Mouse (Mus musculus): ENCODE measurements around the gene Olig2. TPM values are rescaled to one million over a fixed set of nuclear protein-coding genes. Genes with fewer than 3 reads are reported as not detected.

Gene Olig2
- polyA plus RNA-seq, 1 experiment from 2014 or later, result not detected

DNA sequence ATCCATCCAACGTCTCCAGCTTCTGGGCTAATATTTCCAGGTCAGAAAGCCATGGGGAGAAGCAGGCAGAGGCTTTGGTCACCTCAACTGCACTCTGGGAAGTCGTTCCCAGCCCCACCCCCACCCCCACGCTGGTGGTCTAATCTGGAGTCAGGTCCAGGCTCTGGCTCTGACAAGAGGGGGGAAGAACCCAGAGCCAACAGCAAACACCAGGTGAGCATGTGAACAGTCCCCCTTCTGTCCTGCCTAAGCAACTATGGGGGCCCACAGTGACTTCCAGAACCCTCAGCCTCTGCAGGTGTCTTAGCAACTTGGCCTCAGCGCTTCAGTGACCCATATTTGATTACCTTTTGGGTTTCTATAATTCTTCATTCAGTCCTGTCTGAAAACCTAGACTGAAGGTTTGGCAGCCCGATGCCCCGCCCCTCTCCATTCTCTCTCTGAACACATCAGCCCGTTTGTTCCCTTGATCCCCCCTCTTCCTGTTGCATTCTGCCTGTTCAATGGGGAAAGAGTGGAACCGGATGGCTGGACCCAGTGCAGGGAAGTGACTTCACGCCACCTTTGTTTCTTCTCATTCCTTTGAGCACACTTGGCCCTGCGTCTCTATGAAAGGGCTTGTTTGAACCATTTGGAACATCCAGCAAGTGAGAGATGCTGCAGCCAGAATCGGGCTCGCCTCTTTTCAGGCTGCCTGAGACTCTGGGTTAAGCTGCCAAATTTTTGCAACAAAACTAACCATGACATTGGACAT is 37.4 kb downstream of the Olig2 start:
- Histone ChIP-seq H3K4me3 (replicated peaks) (no peak overlapping the region), H3K9me3 (no peaks in the 10 kb centered on the region), H3K27me3 (replicated peaks) (peaks cover 45% of the 10 kb centered on the region), H3K4me1 (replicated peaks) (no peaks in the 10 kb centered on the region), H3K4me2 (replicated peaks) (no peak overlapping the region), H3K27ac (no peak overlapping the region), H3K36me3 (no peaks in the 10 kb centered on the region), H3K9ac (no peak overlapping the region)
- 42% methylated on average over 12 of the region's 12 CpGs for WGBS
- ATAC-seq, result no peak

DNA sequence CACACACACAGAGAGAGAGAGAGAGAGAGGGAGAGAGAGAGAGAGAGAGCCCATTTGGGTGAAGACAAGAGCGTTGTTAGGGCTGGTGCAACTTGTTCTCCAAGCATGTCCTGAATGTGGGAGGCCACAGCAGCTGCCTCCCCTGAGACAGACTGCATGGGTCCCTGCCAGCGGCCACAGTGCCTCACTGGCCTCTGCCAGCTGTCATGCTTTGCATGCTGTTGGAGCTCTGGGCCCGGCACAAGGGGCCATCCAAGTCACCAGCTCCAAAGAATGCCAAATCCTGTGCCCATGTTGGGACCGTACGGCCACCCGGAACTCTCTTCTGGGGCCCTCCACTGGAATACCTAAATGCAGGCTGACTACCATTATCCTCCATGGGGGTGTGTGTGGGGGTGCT is 40.7 kb downstream of the Olig2 start:
- Histone ChIP-seq H3K4me1 (replicated peaks) (peaks cover 15% of the 10 kb centered on the region), H3K9ac (no peak overlapping the region), H3K36me3 (no peaks in the 10 kb centered on the region), H3K27me3 (replicated peaks) (peaks cover 68% of the 10 kb centered on the region), H3K4me3 (replicated peaks) (no peak overlapping the region), H3K9me3 (no peaks in the 10 kb centered on the region), H3K27ac (no peak overlapping the region), H3K4me2 (replicated peaks) (no peak overlapping the region)
- ATAC-seq, result no peak
- 78% methylated on average over 6 of the region's 6 CpGs for WGBS

DNA sequence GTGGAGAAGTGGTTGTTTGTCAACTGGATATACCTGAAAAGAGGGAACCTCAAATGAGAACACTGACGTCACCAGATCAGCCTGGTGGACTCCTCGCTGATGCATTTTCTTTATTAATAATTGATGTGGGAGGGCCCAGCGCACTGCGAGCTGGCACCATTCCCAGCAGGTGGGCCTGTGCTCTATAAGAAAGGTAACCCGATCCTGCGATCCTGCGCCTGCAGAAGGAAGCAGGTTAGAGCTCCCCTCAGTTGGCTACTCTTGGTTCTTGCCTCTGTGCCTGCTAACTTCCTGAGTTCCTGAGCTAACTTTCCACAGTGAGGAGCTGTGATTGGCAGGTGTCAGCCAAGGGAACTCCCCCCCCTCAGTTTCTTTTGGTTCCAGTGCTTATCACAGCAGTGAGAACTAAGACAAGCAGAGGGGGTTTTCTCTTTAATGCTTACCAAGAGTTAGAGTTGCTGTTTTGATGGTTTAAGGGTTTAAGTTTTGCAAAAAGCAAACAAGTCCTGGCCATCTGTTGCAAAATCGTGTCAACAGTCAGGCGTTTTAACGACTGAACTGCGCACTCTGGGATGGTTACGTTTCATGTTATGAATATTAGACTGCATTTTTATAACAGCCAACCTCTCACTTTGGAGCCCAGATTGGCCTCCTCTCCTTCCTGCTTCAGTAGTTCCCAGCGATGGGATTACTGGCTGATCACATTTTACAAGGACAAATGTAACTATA is 43.6 kb downstream of the Olig2 start:
- no peak for ATAC-seq

DNA sequence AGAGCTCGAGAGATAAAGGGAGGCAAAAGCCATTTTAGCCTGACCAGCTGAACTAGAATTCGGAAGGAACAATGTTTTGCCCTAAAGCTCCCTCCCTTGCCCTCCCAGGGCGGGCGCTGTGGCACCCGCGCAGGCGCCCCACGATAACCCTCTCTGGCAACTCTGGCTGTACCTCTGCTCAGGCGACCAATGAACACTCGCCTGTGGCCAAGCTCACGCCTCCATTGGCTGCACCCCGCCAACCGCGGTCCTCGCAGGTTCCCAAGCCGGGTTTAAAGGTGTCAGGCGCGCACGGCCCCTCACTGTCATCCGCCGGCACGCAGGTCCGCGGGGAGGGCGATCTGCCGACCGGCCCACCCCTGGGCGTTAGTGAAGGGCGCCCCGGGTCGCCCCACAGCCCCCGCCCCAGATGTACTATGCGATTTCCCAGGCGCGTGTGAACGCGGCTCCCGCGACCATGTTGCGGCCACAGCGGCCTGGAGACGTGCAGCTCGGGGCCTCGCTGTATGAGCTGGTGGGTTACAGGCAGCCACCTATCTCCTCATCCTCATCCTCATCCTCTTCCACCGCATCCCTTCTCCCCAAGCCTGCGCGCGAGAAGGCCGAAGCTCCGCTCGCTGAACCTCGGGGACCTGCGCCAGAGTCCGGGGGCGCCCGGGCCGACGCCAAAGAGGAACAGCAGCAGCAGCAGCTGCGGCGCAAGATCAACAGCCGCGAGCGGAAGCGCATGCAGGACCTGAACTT is 44.4 kb downstream of the Olig2 start, which contains the start of gene Olig1:
Gene Olig1 (plus strand): TSS at position 305 of the 744 bp plus-strand sequence.
- H3K36me3 ChIP-seq, result no peaks in the 10 kb centered on the region
- H3K27me3 ChIP-seq (replicated peaks), result peaks cover 84% of the 10 kb centered on the region
- WGBS, result under 1% methylated on average over 64 of the region's 64 CpGs

More for the DNA sequence above, 43.6 kb downstream of the Olig2 start:
- no peak overlapping the region for H3K27ac ChIP-seq
- 7% methylated on average over 13 of the region's 13 CpGs for WGBS
- H3K27me3 ChIP-seq (replicated peaks), result peaks cover 79% of the 10 kb centered on the region
- no peaks in the 10 kb centered on the region for H3K9me3 ChIP-seq
- peak overlapping the region; percentile 79 for H3K4me2 ChIP-seq (replicated peaks)
- H3K4me1 ChIP-seq (replicated peaks), result peaks cover 15% of the 10 kb centered on the region
- no peaks in the 10 kb centered on the region for H3K36me3 ChIP-seq
- H3K9ac ChIP-seq, result no peak overlapping the region
- H3K4me3 ChIP-seq (replicated peaks), result no peak overlapping the region

DNA sequence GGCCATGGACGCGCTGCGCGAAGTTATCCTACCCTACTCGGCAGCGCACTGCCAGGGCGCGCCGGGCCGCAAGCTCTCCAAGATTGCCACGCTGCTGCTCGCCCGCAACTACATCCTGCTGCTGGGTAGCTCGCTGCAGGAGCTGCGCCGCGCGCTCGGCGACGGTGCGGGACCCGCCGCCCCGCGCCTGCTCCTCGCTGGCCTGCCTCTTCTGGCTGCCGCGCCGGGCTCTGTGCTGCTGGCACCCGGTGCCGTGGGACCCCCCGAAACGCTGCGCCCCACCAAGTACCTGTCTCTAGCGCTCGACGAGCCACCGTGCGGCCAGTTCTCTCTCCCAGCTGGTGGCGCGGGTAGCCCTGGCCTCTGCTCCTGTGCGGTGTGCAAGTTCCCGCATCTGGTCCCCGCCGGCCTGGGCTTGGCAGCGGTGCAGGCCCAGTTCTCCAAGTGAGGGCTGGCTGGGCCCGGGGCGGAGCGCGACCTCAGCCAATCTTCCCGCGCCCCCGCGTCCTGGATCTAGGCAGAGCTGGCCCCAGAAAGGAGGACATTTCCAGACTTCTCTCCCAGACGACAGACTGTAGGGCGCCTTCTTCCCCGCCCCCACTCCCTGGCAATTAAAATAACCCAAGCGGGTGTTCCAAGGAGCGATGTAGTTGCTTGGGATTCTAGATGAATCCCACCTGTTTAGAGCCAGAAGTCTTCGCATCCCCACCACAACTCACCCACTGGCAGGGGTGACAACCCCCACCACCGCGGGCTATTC is 45.1 kb downstream of the Olig2 start:
- H3K4me1 ChIP-seq (replicated peaks), result peaks cover 15% of the 10 kb centered on the region
- no peaks in the 10 kb centered on the region for H3K36me3 ChIP-seq
- H3K4me2 ChIP-seq (replicated peaks), result peak overlapping the region; percentile 79
- peaks cover 84% of the 10 kb centered on the region for H3K27me3 ChIP-seq (replicated peaks)
- no peak for ATAC-seq
- H3K27ac ChIP-seq, result no peak overlapping the region
- H3K9me3 ChIP-seq, result no peaks in the 10 kb centered on the region
- H3K4me3 ChIP-seq (replicated peaks), result peak overlapping the region; percentile 41
- under 1% methylated on average over 63 of the region's 63 CpGs for WGBS
- no peak overlapping the region for H3K9ac ChIP-seq

More for the DNA sequence above, 44.4 kb downstream of the Olig2 start, which contains the start of gene Olig1:
- Histone ChIP-seq H3K4me2 (replicated peaks) (peak within 1 kb of the TSS; percentile 79), H3K9ac (no peak within 1 kb of the TSS), H3K4me3 (replicated peaks) (peak within 1 kb of the TSS; percentile 41), H3K9me3 (no peaks in the 10 kb centered on the region), H3K4me1 (replicated peaks) (peaks cover 15% of the 10 kb centered on the region), H3K27ac (no peak within 1 kb of the TSS)
- peak; percentile 88 for ATAC-seq

DNA sequence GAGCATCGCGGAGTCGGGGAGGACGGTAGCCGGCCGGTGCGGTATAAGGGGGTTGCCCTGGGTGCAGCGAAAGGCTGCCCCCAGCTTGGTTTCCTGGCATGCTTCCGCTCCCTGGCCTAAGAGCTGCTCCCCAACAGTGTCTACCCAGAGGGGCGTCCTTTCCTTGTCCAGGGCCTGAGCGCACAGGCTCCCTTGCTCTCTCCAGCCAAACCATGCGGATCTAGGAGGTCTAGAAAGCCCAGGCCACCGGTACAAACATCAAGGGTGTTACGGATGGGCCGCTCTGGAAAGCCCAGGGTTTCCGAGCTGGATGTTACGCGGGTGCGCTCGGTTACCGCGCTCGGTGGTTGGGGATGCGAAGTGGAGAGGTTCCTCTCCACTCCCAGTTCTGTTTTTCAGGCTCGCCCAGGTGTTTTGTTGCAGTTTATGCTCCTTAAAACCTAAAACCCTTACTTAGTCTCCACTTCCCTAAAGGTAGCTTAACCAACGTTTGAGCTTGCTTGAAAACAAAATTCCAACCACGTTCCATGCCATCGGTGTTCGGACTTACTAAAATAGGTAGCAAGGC is 45.8 kb downstream of the Olig2 start:
- Histone ChIP-seq H3K27ac (no peak overlapping the region), H3K36me3 (no peaks in the 10 kb centered on the region), H3K4me1 (replicated peaks) (peaks cover 15% of the 10 kb centered on the region), H3K27me3 (replicated peaks) (peaks cover 86% of the 10 kb centered on the region), H3K9ac (no peak overlapping the region), H3K4me3 (replicated peaks) (no peak overlapping the region), H3K4me2 (replicated peaks) (peak overlapping the region; percentile 79; the same call in 1 of the 2 replicates), H3K9me3 (no peaks in the 10 kb centered on the region)
- no peak for ATAC-seq
- 2% methylated on average over 29 of the region's 29 CpGs for WGBS

DNA sequence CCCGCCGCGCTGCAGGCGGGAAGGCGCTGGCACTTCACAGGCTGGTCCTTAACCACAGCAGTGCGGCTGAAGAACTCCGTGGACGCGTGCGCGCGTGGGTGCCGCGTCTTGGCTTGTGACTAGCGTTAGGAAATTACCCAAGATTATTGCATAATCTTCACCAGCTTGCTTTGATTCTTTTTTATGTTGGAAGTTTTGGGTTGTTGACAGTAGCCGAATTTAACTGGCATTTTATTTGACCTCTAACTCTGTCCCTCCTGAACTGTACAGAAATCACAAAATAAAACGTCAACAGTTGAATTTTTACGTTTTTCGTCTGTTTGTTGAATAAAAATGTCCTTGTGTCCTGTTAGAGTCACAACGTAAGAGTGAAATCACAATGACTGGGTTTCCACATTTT is 46.4 kb downstream of the Olig2 start:
- ATAC-seq, result no peak
- Histone ChIP-seq H3K27me3 (replicated peaks) (peaks cover 84% of the 10 kb centered on the region), H3K9me3 (no peaks in the 10 kb centered on the region), H3K4me2 (replicated peaks) (no peak overlapping the region), H3K4me3 (replicated peaks) (no peak overlapping the region), H3K9ac (no peak overlapping the region), H3K27ac (no peak overlapping the region), H3K36me3 (no peaks in the 10 kb centered on the region), H3K4me1 (replicated peaks) (peaks cover 15% of the 10 kb centered on the region)
- WGBS, result 3% methylated on average over 20 of the region's 20 CpGs

Other genes starting within 250 kb of the Olig2 start
- gene Synj1, start 214.1 kb upstream of the Olig2 start, polyA plus RNA-seq (2015; fragmentation: Nextera tagmentation; extraction: Ambion mirVana), result 11.5 and 14.8 TPM in 2 replicates
- 45.0 and 45.6 TPM in 2 replicates for gene Paxbp1, start 180.9 kb upstream of the Olig2 start, polyA plus RNA-seq (2015; fragmentation: Nextera tagmentation; extraction: Ambion mirVana)
- 0.26 and 0.53 TPM in 2 replicates for gene 4932438H23Rik, start 130.3 kb upstream of the Olig2 start, polyA plus RNA-seq (2015; fragmentation: Nextera tagmentation; extraction: Ambion mirVana)
- 0.13 TPM in 1 of 2 replicates, not detected in the other for gene Olig1, start 44.3 kb downstream of the Olig2 start, polyA plus RNA-seq (2015; fragmentation: Nextera tagmentation; extraction: Ambion mirVana)
- gene Ifnar2, start 147.3 kb downstream of the Olig2 start, polyA plus RNA-seq (2015; fragmentation: Nextera tagmentation; extraction: Ambion mirVana), result 43.9 and 44.5 TPM in 2 replicates
- gene Gm21970, start 166.3 kb downstream of the Olig2 start, polyA plus RNA-seq (2015; fragmentation: Nextera tagmentation; extraction: Ambion mirVana), result not detected in 2 replicates
- 64.8 and 74.4 TPM in 2 replicates for gene Il10rb, start 180.7 kb downstream of the Olig2 start, polyA plus RNA-seq (2015; fragmentation: Nextera tagmentation; extraction: Ambion mirVana)